Mouse (Mus musculus) liver, postnatal 0 days (tissue): ENCODE measurements at regions not wholly inside any gene's neighbourhood (a gene's known extent, or its start where the extent isn't known, plus 50 kb on each side); places are given as distances from the start of the nearest gene placed in this dataset.

Experiments
- ATAC-seq: fragments of 200-750 bp; cut with Nextera tagmentation; 2 replicates; pipeline ENCODE4 v1.8.0; 2017; ENCODE audit warnings: mild to moderate bottlenecking, moderate library complexity
- DNase-seq: peaks from one replicate; pipeline ENCODE4 v3.0.0-alpha.2; 2016
- H3K27ac ChIP-seq: fragments of 300-500 bp; sonication (generic); 2 replicates; pipeline ENCODE4 v1.5.1; 2014; ENCODE audit warnings: antibody characterized with exemption, moderate library complexity, mild to moderate bottlenecking, low read depth
- H3K27me3 ChIP-seq: fragments of 300-500 bp; sonication (generic); 2 replicates; pipeline ENCODE4 v1.6.1; 2014; ENCODE audit warnings: low read length, control low read depth, mixed read lengths; ENCODE audit not compliant: insufficient read depth
- H3K36me3 ChIP-seq: fragments of 300-500 bp; sonication (generic); replicated peaks from 2 replicates; pipeline ENCODE4 v1.6.1; 2014; ENCODE audit warnings: mild to moderate bottlenecking, control low read depth, low read length, moderate library complexity, mixed read lengths; ENCODE audit not compliant: insufficient read depth
- H3K4me1 ChIP-seq: fragments of 300-500 bp; sonication (generic); 2 replicates; pipeline ENCODE4 v1.6.1; 2014; ENCODE audit warnings: antibody characterized with exemption, mild to moderate bottlenecking, control low read depth; ENCODE audit not compliant: insufficient read depth
- H3K4me2 ChIP-seq: fragments of 300-500 bp; sonication (generic); 2 replicates; pipeline ENCODE4 v1.6.1; 2014; ENCODE audit warnings: low read depth, mild to moderate bottlenecking, low read length, moderate library complexity, mixed read lengths
- H3K4me3 ChIP-seq: fragments of 300-500 bp; sonication (generic); 2 replicates; pipeline ENCODE4 v1.5.1; 2014; ENCODE audit warnings: low read depth, low read length
- H3K9ac ChIP-seq: fragments of 300-500 bp; sonication (generic); replicated peaks from 2 replicates; pipeline ENCODE4 v1.6.1; 2014; ENCODE audit warnings: mild to moderate bottlenecking, moderate library complexity
- H3K9me3 ChIP-seq: fragments of 300-500 bp; sonication (generic); 2 replicates; pipeline ENCODE4 v1.6.1; 2016; ENCODE audit warnings: mild to moderate bottlenecking, control low read depth, low read length, mixed read lengths
- CTCF ChIP-seq: sonication (generic); IDR thresholded peaks from 2 replicates; pipeline ENCODE4 v1.5.1; 2016; ENCODE audit warnings: antibody characterized with exemption, low read depth
- EP300 ChIP-seq: IDR thresholded peaks from 2 replicates; pipeline ENCODE4 v1.6.1; 2016; ENCODE audit warnings: antibody characterized with exemption, low read depth, mild to moderate bottlenecking
- WGBS: fragments of 180-500 bp; shearing (Covaris S2); extraction: QIAGEN DNeasy Blood & Tissue Kit; methylation state at CpG from one replicate; pipeline ENCODE4 v1.1.7; 2014; ENCODE audit not compliant: insufficient replicate concordance; 5-methylcytosine and 5-hydroxymethylcytosine counted together

DNA sequence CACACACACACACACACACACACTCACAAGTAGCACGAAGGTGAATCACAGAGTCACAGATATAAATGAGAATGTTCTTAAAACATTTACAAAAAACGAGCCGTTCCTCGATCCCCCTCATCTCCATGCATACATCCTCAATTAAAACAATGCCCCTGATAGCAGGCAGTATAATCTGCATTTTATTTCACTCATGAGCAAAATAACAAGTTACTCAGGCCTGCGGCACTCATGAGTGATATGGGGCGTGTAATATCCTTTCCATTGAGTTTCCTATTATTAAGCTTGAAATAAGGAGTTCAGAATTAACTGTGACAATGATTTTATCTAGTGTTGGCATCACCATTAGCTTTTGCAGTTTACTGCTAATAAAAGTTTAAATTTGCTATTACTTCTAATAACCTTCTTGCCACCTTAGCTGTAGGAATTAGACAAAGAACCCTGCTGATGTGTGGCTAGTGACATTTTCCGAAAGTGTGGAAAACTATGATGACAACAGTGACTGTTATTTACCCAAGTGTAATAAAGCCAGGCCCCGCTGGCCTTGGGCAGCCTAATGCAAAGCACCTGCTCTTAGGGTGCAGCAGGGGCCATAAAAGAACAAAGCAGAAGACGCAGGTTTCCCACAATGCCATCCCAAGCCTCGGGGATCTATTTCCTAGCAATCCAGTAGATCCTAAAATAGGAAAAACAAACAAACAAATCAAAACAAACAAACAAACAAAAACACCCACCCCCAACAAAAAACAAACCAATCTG is 592.0 kb downstream of the Ttll7 start:
- Histone ChIP-seq H3K27ac (no peak overlapping the region), H3K9ac (no peak overlapping the region), H3K4me2 (no peak overlapping the region), H3K4me3 (no peak overlapping the region), H3K9me3 (no peaks in the 10 kb centered on the region), H3K36me3 (no peaks in the 10 kb centered on the region), H3K4me1 (no peaks in the 10 kb centered on the region), H3K27me3 (no peaks in the 10 kb centered on the region)
- 79% methylated on average over 10 of the region's 10 CpGs for WGBS
- DNase-seq (no peak), ATAC-seq (no peak)
- no peak for TF ChIP-seq EP300
- TF ChIP-seq CTCF = no peak

DNA sequence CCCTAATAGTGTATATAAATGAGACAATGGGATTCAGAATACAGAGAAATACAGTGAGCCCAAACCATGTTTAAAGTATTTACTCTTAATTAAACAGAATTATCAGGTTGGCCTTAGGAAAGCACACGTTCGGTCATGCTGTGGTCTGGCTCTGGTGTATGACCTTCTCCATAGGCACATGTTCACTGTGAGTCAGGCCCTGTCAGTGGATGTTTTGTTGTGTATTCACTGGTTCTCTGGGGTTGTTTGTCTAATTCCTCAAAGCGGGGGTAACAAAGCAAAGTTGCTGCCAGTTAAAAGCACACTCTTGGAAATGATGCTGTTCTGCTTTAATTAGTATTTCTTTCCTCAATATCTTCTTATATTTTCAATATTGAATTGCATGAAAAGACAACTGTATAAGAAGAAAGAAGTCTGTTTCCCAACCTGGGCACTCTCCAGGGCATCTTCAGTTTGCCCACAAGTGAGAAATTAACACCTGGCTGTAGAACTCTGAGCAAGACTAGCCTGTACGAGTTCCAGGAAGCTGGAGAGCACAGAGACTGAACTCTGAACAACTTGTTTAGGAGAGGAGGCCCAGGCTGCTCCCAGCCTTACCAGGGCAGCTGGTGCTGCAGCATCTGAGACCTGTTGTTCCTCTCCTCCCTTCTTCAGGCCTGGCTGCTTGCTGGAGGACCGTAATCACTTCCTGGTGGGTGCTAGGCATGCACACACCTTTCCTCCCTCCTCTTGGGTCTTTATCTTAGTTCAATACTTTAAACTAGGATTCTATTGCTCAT is 593.1 kb downstream of the Ttll7 start:
- no peak for ATAC-seq
- Histone ChIP-seq H3K27ac (no peak overlapping the region), H3K36me3 (no peaks in the 10 kb centered on the region), H3K4me3 (no peak overlapping the region), H3K4me1 (no peaks in the 10 kb centered on the region), H3K9me3 (no peaks in the 10 kb centered on the region), H3K27me3 (no peaks in the 10 kb centered on the region), H3K9ac (no peak overlapping the region), H3K4me2 (no peak overlapping the region)
- WGBS = 75% methylated on average over 5 of the region's 5 CpGs
- no peak for TF ChIP-seq EP300
- no peak for TF ChIP-seq CTCF
- no peak for DNase-seq

DNA sequence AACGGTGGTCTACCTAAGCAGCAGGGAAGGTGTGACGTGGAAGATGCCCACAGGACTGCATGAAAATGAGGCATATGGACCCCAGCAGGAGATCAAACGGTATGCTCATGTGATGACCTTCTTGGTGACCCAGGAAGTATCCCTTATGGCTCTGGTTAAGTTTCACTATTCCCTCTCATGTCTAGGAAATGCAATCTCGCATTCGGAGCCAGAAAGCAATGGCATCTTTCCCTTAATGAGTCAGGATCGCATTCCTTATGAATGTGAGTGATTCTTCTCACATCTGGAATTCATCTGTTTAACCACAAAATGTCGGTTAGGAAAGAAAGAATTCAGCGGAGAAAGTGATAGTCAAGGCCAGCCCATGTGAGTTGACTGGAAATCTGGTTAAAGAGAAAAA is 593.7 kb downstream of the Ttll7 start:
- Histone ChIP-seq H3K27ac (no peak overlapping the region), H3K36me3 (no peaks in the 10 kb centered on the region), H3K9me3 (no peaks in the 10 kb centered on the region), H3K4me1 (no peaks in the 10 kb centered on the region), H3K4me2 (no peak overlapping the region), H3K9ac (no peak overlapping the region), H3K27me3 (no peaks in the 10 kb centered on the region), H3K4me3 (no peak overlapping the region)
- DNase-seq (no peak), ATAC-seq (no peak)
- TF ChIP-seq CTCF = no peak
- no peak for TF ChIP-seq EP300
- 71% methylated on average over 8 of the region's 8 CpGs for WGBS

DNA sequence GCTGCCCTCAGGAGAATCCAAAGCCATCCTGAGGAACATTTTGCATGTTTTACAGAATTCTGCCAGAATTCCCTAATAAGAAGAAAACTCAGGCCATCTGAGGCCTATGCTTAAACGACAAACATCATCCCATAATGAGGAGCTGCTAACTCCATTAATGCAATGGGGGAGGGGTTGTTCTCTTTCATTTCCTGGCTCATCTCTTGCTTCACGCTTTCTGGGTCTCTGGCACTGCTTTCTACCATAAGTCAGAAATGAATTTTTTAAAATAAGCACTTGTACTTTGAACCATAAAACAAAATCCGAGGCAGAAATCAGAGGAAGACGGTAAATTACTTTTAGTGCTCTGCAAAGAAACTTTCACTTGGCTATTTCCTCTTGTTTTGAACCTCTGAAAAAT is 600.0 kb downstream of the Ttll7 start:
- ATAC-seq (no peak), DNase-seq (no peak)
- no peaks in the 10 kb centered on the region for H3K9me3 ChIP-seq
- H3K4me3 ChIP-seq = no peak overlapping the region
- H3K36me3 ChIP-seq = no peaks in the 10 kb centered on the region
- H3K4me1 ChIP-seq = no peaks in the 10 kb centered on the region
- H3K27ac ChIP-seq = no peak overlapping the region
- TF ChIP-seq EP300 = no peak
- TF ChIP-seq CTCF = no peak
- 73% methylated on average over 4 of the region's 4 CpGs for WGBS
- H3K9ac ChIP-seq = no peak overlapping the region
- no peaks in the 10 kb centered on the region for H3K27me3 ChIP-seq
- H3K4me2 ChIP-seq = no peak overlapping the region

DNA sequence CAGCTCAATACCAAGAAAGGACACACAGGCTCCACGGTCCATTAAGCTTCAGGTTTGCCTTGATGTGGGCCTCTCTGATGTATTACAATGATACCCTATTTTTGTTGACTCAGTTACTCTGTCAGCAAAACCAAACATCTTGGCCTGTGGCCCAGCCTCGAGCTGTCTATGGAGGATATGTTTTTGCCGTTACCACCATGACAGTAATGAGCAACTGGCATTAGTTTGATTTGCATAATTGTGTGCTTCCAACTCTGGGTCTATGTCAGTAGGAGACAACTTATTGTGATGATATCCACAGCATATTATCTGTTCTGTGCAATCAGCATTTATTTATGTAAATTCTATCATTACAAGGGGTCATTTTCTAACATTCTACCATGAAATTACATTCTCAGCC is 603.2 kb downstream of the Ttll7 start:
- 71% methylated on average over 3 of the region's 3 CpGs for WGBS
- H3K27ac ChIP-seq = no peak overlapping the region

DNA sequence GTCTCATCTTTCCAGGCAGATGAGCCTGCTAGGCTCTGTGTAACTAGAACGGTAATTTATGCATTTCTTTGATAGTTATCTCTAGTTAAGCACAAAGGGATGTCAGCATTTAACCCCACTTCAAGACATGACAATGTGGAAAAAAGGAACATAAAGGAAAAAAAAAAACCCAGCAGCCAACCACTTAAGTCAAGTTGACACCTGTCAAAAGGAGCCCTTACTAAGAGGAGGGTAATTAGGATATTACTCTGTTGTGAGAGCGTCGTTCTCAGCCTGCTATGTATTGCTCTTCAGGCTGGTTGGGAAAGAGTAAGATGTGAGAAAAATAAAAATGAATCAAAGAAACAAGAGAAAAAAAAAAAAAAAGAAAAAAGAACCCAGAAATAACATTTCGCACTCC is 604.1 kb downstream of the Ttll7 start:
- no peak for TF ChIP-seq EP300
- H3K4me1 ChIP-seq = no peaks in the 10 kb centered on the region
- ATAC-seq (no peak), DNase-seq (no peak)
- H3K27ac ChIP-seq = no peak overlapping the region
- H3K4me2 ChIP-seq = no peak overlapping the region
- H3K9ac ChIP-seq = no peak overlapping the region
- no peaks in the 10 kb centered on the region for H3K9me3 ChIP-seq
- H3K4me3 ChIP-seq = no peak overlapping the region
- 81% methylated on average over 4 of the region's 4 CpGs for whole genome bisulfite sequencing
- H3K27me3 ChIP-seq = no peaks in the 10 kb centered on the region
- no peaks in the 10 kb centered on the region for H3K36me3 ChIP-seq

More for the DNA sequence above, 603.2 kb downstream of the Ttll7 start:
- H3K27me3 ChIP-seq = no peaks in the 10 kb centered on the region
- H3K4me1 ChIP-seq = no peaks in the 10 kb centered on the region
- H3K9me3 ChIP-seq = no peaks in the 10 kb centered on the region
- ATAC-seq (no peak), DNase-seq (no peak)
- no peak overlapping the region for H3K9ac ChIP-seq
- H3K36me3 ChIP-seq = no peaks in the 10 kb centered on the region
- no peak overlapping the region for H3K4me3 ChIP-seq
- H3K4me2 ChIP-seq = no peak overlapping the region
- TF ChIP-seq CTCF (no peak), EP300 (no peak)
